9 mouse cellular contexts compared by ENCODE assay signal in the genomic region with DNA sequence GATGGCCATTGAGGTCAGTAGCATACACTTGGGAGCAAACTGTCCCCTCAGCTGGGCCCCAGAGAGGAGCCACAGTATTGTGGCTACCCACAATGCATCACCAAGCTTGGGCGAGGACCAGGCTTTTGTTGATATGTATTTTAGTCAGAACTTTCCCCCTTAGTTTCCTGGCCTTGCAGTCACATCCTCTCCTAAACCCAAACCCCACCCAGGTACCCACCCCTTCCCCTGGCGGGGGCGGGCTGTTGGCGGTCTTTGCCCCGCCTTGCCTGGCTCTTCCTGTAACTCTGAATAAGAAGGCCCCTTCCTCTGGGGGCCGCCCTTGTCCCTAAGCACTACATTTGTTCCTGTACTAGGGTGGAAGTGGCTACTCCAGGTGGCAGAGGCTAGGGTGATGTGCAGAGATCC. TPM values are rescaled to one million over a fixed set of nuclear protein-coding genes. Genes with fewer than 3 reads are reported as not detected.
DNase-seq lines count a peak whose midpoint lies in the region; ATAC-seq lines count a peak whose summit lies in the region.
"Had no signal": no experiment of that assay in that cellular context is flagged by ENCODE, and none has a peak within 500 bp of the region (broad histone marks: within the 10 kb centered on the region; RNA-seq: fewer than 3 reads in every experiment).

No protein-coding gene starts in this region.

- 1% methylated on average over 6 of the region's 6 CpGs for WGBS in liver, embryonic 16.5 days (ENCODE audit: insufficient replicate concordance)
- WGBS in midbrain, embryonic 15.5 days = 48% methylated on average over 6 of the region's 6 CpGs

- peaks cover 22% of the 10 kb centered on the region for H3K27me3 ChIP-seq in liver, embryonic 16.5 days (ENCODE audit: control insufficient read depth, insufficient read depth, low read depth, low read length)
- H3K27me3 ChIP-seq in midbrain, embryonic 15.5 days (replicated peaks) = peaks cover 45% of the 10 kb centered on the region

- peaks cover 6% of the 10 kb centered on the region for H3K4me1 ChIP-seq in brown adipose tissue, adult 24 weeks (ENCODE audit: control insufficient read depth, insufficient read depth, insufficient read length, low read length)
- peaks cover 55% of the 10 kb centered on the region for H3K4me1 ChIP-seq in liver, embryonic 16.5 days (ENCODE audit: control insufficient read depth, low read depth, low read length)
- H3K4me1 ChIP-seq in midbrain, embryonic 15.5 days = peaks cover 17% of the 10 kb centered on the region

- peak; percentile 17 for ATAC-seq in liver, embryonic 16.5 days (ENCODE audit: low read depth)
- no peak for ATAC-seq in midbrain, embryonic 15.5 days (replicated peaks)

- peak overlapping the region; percentile 23; the same call in 1 of the 2 replicates for H3K9ac ChIP-seq in liver, embryonic 16.5 days (ENCODE audit: low read depth, low read length)
- no peak overlapping the region for H3K9ac ChIP-seq in midbrain, embryonic 15.5 days
- H3K9ac ChIP-seq: neural tube, embryonic 12.5 days had no signal

- DNase-seq in CD8-positive naive resting alpha-beta T cell, adult 2 months (ENCODE audit: low read depth in 2 of 2, low spot score in 2 of 2) = peak; percentile 79 to 90
- DNase-seq in heart, postnatal 4 days = peak; percentile 72
- peak; percentile 52 to 83 for DNase-seq in spleen, postnatal 10 days (ENCODE audit: low spot score in 2 of 2)
- no peak for DNase-seq in embryo, embryonic 10.5 days (ENCODE audit: low spot score)
- no peak for DNase-seq in cerebellum, postnatal 14 days

- H3K9me3 ChIP-seq in liver, embryonic 16.5 days (replicated peaks; ENCODE audit: control insufficient read depth, low read length) = no peaks in the 10 kb centered on the region
- H3K9me3 ChIP-seq in midbrain, embryonic 15.5 days = no peaks in the 10 kb centered on the region
- H3K9me3 ChIP-seq: neural tube, embryonic 12.5 days had no signal

- H3K27ac ChIP-seq in brown adipose tissue, adult 24 weeks (replicated peaks; ENCODE audit: low read depth, low read length) = peak overlapping the region; percentile 70
- peak overlapping the region; percentile 62 for H3K27ac ChIP-seq in liver, embryonic 16.5 days (ENCODE audit: low read length)
- no peak overlapping the region for H3K27ac ChIP-seq in midbrain, embryonic 15.5 days
- H3K27ac ChIP-seq: neural tube, embryonic 12.5 days had no signal

- no peaks in the 10 kb centered on the region for H3K36me3 ChIP-seq in liver, embryonic 16.5 days (ENCODE audit: control insufficient read depth, insufficient read depth)
- no peaks in the 10 kb centered on the region for H3K36me3 ChIP-seq in midbrain, embryonic 15.5 days (replicated peaks)
- H3K36me3 ChIP-seq: neural tube, embryonic 12.5 days had no signal

- H3K4me2 ChIP-seq in liver, embryonic 16.5 days (ENCODE audit: low read depth, low read length) = peak overlapping the region; percentile 49
- H3K4me2 ChIP-seq in midbrain, embryonic 15.5 days = no peak overlapping the region
- H3K4me2 ChIP-seq: neural tube, embryonic 12.5 days had no signal

- peak overlapping the region; percentile 59 for H3K4me3 ChIP-seq in brown adipose tissue, adult 24 weeks (ENCODE audit: insufficient read depth, low read depth, low read length)
- peak overlapping the region; percentile 17 for H3K4me3 ChIP-seq in liver, embryonic 16.5 days (ENCODE audit: low read depth, low read length)
- H3K4me3 ChIP-seq in midbrain, embryonic 15.5 days = no peak overlapping the region
- H3K4me3 ChIP-seq: neural tube, embryonic 12.5 days had no signal

RNA-seq across cellular contexts. Expression of gene Sigirr, which starts 3.7 kb away (rescaled TPM):
- 1.1 and 2.9 TPM in 2 replicates for polyA plus RNA-seq in brown adipose tissue, adult 24 weeks (2012; ENCODE audit: insufficient read depth, insufficient read length, missing spikeins)
- 1 to 10 TPM; 3.3 to 4.3 TPM for total RNA-seq in heart, postnatal 4 days (2021)
- polyA plus RNA-seq in liver, embryonic 16.5 days (2015; fragmentation: Nextera tagmentation; extraction: Ambion mirVana) = 27.2 and 28.1 TPM in 2 replicates
- polyA plus RNA-seq in midbrain, embryonic 15.5 days (2015; fragmentation: Nextera tagmentation; extraction: Ambion mirVana) = 2.3 and 2.7 TPM in 2 replicates

RNA-seq across cellular contexts. Expression of gene Pkp3, which starts 18.6 kb away (rescaled TPM):
- 1.6 TPM in 1 of 2 replicates, not detected in the other for polyA plus RNA-seq in brown adipose tissue, adult 24 weeks (2012; ENCODE audit: insufficient read depth, insufficient read length, missing spikeins)
- total RNA-seq in heart, postnatal 4 days (2021) = under 1 TPM in 1 of 2 experiments, not detected in 1; 0.23 TPM
- 0.69 and 1.1 TPM in 2 replicates for polyA plus RNA-seq in liver, embryonic 16.5 days (2015; fragmentation: Nextera tagmentation; extraction: Ambion mirVana)
- 0.84 TPM in 1 of 2 replicates, not detected in the other for polyA plus RNA-seq in midbrain, embryonic 15.5 days (2015; fragmentation: Nextera tagmentation; extraction: Ambion mirVana)

RNA-seq across cellular contexts. Expression of gene Ano9, which starts 21.0 kb away (rescaled TPM):
- polyA plus RNA-seq in brown adipose tissue, adult 24 weeks (2012; ENCODE audit: insufficient read depth, insufficient read length, missing spikeins) = not detected in 2 replicates
- under 1 TPM in 1 of 2 experiments, not detected in 1; 0.20 TPM for total RNA-seq in heart, postnatal 4 days (2021)
- 1.5 and 3.8 TPM in 2 replicates for polyA plus RNA-seq in liver, embryonic 16.5 days (2015; fragmentation: Nextera tagmentation; extraction: Ambion mirVana)
- polyA plus RNA-seq in midbrain, embryonic 15.5 days (2015; fragmentation: Nextera tagmentation; extraction: Ambion mirVana) = 0.36 and 0.42 TPM in 2 replicates
- polyA plus RNA-seq: neural tube, embryonic 12.5 days had no signal

RNA-seq across cellular contexts. Expression of gene Ptdss2, which starts 25.5 kb away (rescaled TPM):
- 27.0 and 49.5 TPM in 2 replicates for polyA plus RNA-seq in brown adipose tissue, adult 24 weeks (2012; ENCODE audit: insufficient read depth, insufficient read length, missing spikeins)
- total RNA-seq in heart, postnatal 4 days (2021) = 10 to 100 TPM; 40.2 to 42.5 TPM
- polyA plus RNA-seq in liver, embryonic 16.5 days (2015; fragmentation: Nextera tagmentation; extraction: Ambion mirVana) = 136 and 138 TPM in 2 replicates
- 83.3 and 86.2 TPM in 2 replicates for polyA plus RNA-seq in midbrain, embryonic 15.5 days (2015; fragmentation: Nextera tagmentation; extraction: Ambion mirVana)

RNA-seq across cellular contexts. Expression of gene B4galnt4, which starts 35.7 kb away (rescaled TPM):
- polyA plus RNA-seq in brown adipose tissue, adult 24 weeks (2012; ENCODE audit: insufficient read depth, insufficient read length, missing spikeins) = not detected in 2 replicates
- total RNA-seq in heart, postnatal 4 days (2021) = under 1 TPM; 0.26 to 0.54 TPM
- polyA plus RNA-seq in liver, embryonic 16.5 days (2015; fragmentation: Nextera tagmentation; extraction: Ambion mirVana) = 0.35 and 0.37 TPM in 2 replicates
- polyA plus RNA-seq in midbrain, embryonic 15.5 days (2015; fragmentation: Nextera tagmentation; extraction: Ambion mirVana) = 59.2 and 64.1 TPM in 2 replicates

Comparison
In these comparisons a context has a peak if more than half of its experiments do, and no peak if none do; other contexts are left out.
1. DNase-seq: peak in CD8-positive naive resting alpha-beta T cell, adult 2 months (2 of 2), heart, postnatal 4 days (single experiment) and spleen, postnatal 10 days (2 of 2); none in embryo, embryonic 10.5 days (single experiment) and cerebellum, postnatal 14 days (0 of 2).